Mouse (Mus musculus) urinary bladder, adult 18-20 months (tissue): ENCODE data around the gene Enpp1.
"Not testable (repeated sequence)": the region's sequence is repeated elsewhere in the genome, so short reads cannot be mapped to it uniquely, and the experiment has no call there.

Experiments
- DNase-seq, 2 experiments: peaks; one replicate each; pipeline ENCODE4 v3.0.0; 2022; ENCODE audit warnings: low spot score in 2 of 2, mixed read lengths in 2 of 2

Gene Enpp1

DNA sequence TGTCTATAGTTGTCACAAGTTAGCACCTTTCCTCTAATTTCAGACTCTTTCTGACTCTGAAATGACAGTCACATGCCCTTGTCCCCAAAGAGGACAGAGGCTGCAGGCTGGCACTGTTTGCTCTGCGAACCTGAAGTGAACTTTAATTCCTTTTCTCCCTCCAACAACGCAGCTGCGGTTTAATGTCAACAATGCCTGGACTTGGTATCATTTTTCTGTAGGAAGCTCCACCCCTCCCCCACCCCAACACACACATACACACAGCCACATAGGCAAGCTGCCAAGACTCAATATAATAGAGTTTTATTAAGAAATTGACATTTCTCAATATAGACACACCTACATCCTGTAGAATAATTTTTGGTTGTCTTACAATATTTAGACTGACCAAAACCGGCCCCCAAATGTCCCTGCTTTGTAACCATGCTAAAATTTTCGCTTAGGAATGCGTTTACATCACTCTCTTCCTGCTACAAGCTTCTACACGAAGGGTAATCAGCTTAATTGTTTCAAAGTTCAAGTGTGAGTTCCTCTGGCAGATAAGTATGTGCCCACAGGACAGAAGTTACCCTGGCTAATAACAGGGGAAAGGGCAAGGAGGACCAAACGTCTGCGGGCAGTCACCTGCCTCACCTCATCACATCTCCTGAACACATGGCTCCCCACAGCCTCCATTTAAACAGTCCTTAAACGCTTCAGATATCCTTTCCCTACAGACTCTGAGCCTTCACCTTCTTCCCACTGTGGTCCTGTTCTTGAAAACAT, 73.5 kb downstream of the Enpp1 start:
- peak in 1 of 2 experiments; percentile 39 for DNase-seq

- no peak for DNase-seq
Observed at GRCm38 (mm10) chr10:24636986-24637385, 75.0 kb downstream of the Enpp1 start.

- DNase-seq = no peak
Observed at GRCm38 (mm10) chr10:24635884-24636283, 76.1 kb downstream of the Enpp1 start.

- DNase-seq = no peak
Observed at GRCm38 (mm10) chr10:24635331-24635815, 76.6 kb downstream of the Enpp1 start.

DNA sequence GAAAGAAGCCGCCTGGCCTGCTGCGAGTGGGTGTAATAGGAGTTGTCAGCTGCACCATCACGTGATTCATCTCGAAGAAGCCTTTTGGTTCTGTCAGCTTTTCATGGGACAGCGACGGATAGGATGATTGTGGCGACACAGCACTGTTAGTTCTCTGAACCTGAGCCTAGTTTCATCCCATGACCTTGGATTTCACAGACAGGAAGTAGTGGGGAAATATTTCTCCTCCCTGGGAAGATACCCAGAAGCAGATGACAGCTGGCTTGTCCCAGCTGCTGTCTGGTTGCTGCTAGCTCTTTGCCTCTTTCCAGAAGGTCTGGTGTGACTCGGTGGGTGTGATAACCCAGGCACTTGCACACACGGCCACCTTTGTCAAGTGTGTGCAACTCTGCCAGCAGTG, 77.7 kb downstream of the Enpp1 start:
- DNase-seq = peak in 1 of 2 experiments; percentile 19

DNA sequence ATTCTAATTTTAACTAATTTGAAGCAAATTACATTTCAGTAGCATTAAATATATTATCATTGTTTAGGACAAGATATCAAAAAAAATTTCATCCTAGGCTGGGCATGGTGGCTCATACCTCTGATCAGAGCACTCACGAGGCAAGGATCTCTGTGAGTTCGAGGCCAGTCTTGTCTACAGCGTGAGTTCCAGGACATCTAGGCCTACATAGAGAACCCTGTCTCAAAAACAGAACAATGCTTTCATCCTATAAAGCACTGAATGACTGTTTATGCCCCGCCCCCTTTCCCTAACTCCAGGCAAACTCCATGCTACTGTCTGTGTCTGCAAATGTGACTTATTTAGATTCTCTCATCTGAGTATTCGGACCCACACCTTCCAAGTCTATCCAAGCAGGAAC, 80.8 kb downstream of the Enpp1 start:
- no peak for DNase-seq

DNA sequence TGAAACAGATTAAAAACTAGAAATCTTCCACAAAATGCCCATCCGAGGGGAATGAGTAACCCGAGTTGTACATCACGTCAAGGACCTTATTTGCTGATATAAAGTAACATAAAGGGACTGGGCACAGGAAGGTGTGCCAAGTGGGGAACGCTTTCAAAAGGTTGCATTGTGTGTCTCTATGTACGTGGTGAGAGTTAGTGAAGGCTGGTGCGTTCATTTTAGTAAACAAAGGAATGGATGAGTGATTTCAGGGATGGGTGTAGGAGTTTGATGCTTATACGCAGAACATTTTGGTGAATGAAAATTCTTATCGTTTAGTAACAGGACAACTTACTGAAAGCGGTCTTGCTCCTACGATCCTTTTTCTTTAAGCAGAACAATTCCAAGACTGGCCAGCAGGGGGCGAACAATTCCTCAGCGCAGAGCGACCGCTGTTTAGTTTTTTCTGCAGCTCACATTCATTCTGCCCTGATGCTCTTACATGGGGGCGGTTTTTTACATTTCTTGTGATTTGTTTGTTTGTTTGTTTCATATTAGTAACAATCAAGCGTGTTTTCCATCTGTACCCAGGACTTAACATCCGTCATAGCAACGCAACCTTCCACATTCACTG, 81.4 kb downstream of the Enpp1 start:
- DNase-seq = peak; percentile 64 to 65

DNA sequence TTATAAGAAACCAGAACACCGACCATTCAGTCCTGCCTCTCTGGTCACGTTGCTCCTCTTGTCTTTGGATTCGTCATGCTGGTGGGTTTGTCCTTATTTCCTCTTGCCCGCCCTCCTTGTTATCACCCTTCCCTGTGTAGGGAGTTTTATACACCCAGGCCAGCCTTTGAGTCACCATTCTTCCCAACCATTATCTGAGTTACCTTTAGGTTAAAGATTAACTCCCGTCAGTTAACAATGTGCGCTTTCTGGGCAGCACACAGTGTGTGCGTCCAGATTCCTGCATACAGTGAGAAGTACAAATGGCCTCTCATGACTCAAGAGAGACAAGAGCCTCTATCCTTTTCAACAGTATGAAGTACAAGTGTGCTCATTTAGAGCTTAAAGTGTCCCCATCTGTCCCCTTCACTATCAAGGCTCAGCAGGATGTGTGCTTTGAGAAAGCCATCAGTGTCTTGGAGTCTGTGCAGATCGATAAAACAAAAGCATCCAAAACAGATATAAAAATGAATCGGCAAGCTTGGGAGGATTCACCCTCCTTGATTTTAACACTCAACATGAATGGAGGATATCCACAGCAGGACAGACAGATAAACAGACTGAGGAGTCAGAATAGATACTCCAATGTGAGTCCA, 82.8 kb downstream of the Enpp1 start:
- DNase-seq = peak in 1 of 2 experiments; percentile 43

GRCm38 (mm10) chr10:24628466-24628865, 83.5 kb downstream of the Enpp1 start:
- DNase-seq = no peak

DNA sequence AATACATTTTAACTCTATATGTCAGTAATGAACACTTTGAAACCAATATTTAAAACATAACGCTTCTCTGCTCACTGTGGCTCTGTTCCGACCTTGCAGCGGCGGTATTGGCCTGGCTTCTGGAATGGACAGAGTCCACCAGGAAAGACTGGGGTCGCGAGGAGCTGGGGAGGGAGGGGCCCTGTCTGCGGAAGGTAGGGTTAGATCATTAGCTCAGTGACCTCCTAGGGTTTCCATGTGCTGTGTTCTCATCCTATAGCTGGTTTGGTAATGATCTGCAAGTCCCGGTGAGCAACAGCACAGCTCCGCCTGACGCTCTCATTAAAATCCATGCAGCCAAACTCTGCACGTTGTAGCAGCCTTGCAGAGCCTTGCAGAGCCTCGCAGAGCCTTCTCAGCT, 84.7 kb downstream of the Enpp1 start:
- DNase-seq = no peak

DNA sequence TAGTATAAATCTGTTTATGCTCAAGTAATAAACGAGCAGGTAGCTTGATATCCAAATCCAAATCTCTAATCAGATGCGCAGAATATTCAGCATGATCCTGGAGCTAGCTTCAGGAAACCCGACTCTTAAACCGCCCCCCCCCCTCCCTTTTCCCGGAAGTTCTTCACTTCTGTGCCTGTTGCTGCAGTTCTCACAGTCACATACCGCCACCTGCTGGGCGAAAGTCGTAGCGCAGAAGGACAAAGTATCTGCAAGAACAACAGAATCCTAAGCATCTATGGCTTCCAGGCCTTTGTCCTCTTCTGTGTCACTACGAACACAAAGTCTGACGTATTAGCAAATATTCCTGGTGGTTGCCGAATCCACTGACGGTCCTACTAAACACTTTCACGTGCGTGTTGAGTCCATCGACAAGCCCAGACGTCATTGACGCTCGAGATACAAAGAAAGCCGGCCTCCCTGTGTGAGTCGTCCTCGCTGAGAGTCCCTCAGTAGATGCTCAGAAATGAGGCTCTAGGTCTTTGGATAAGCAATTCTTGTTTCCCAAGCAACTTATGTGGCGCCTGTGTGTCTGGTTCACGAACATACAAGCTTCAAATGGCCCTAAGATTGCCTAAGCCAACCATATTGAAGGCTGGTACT, 86.8 kb downstream of the Enpp1 start:
- DNase-seq = peak; percentile 41 to 77

DNA sequence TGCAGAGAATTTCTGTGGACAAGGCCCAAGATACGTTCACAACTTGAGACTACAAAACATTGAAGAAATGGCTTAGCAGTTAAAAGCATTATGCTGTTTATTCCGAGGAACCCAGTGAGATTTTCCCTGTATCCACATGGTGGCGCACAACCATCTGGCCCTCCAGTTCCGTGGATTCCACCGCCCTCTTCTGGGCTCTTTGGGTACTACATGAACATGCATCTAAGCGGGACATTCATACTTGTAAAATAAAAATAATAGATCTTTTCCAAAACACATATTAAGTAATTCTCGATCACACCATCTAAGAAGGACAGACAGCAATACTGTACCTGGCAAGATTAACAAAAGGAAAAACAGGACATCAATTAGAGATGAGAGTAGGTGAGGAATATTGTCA, 89.4 kb downstream of the Enpp1 start:
- DNase-seq = peak in 1 of 2 experiments; percentile 39

- peak in 1 of 2 experiments; percentile 67 for DNase-seq
Observed at GRCm38 (mm10) chr10:24621572-24621971, 90.4 kb downstream of the Enpp1 start.

DNA sequence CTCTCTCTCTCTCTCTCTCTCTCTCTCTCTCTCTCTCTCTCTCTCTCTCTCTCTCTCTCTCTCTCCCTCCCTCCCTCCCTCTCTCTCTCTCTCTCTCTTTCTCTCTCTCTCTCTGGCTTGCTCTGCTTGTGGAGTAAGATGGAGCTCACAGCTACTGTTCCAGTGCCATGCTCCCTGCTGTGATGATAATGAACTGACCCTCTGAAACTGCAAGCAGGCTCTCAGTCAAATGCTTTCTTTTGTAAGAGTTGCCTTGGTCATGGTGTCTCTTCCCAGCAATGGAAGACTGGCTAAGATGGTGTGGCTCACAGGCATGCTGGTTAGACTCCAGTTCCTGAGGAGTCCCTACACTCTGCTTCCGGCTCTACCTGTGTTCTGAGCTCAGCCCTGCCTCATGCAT, 95.4 kb downstream of the Enpp1 start:
- not testable (repeated sequence) for DNase-seq

- DNase-seq = no peak
Observed at GRCm38 (mm10) chr10:24615799-24616198, 96.2 kb downstream of the Enpp1 start.

DNA sequence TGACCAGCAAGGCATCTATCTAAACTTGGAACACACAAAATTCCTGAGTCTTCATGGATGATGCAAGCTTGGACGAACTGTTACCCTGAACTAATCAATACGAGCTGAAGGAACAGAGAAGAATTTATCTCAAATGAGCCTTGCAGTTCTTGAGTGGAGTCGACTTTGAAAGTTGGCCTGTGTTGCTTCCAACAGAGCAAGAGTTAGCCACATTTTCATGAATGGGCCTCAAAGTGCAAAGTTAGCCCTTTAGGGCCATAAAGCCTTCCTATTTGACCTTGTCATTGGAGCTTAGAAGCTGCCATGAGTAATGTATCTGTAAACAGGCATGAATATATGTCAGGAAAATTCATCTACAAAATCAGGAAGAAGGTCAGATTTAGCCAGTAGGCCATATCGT, 97.2 kb downstream of the Enpp1 start:
- no peak for DNase-seq

DNA sequence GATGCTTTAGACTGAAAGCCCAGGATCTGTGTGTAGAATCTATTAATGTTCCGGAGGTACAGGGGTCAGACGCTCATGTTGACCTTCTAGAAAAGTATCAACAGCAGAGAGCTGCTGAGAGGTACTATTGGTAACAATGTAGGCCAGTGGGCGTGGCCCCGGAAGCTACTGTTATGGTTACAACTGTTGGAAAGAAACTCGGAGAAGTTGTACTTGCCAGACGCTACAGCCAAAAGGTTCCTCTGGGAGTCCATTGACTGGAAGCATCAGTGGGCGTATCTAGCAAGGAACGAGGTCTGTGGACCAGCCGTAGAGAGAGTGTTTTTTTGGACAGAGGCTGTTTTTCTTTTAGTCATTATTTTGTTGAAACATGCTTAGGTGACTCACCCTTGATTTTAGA, 102.2 kb downstream of the Enpp1 start:
- DNase-seq = no peak

DNA sequence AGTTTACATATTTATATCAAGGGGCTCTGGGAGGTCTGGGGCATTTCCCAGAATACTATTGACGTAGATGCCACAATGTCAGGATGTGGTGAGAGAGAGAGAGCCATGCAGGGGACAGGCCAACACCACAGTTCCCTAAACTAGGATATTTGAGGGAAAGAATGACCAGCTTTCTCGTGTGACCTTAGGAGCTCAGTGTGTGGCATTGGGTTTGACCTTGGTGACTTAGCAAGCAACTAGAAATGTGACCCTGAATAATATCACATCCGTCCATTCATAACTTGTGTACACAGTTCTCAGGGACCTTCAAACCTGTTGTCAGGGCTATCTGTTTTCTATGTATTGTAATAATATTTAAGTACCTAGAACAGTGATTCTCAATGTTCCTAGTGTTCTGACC, 102.8 kb downstream of the Enpp1 start:
- DNase-seq = no peak

DNA sequence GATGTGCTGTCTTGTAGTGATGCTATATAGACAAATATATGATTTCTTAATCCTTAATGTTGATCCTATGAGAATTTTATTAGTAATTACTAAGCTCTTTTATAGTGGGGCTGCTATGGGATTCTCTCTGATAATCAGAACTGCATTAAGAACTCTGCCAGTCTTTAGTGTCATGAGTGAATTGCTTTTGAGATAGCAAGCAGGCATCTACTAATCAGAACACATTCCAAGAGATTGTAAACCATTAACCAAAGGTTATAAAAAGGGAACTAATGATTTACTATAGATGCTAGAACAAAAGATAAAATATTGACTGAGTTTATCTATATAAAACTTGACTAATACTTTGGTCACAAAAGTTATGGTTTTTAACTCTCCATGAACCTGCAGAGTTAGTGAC, 108.2 kb downstream of the Enpp1 start:
- DNase-seq = no peak

DNA sequence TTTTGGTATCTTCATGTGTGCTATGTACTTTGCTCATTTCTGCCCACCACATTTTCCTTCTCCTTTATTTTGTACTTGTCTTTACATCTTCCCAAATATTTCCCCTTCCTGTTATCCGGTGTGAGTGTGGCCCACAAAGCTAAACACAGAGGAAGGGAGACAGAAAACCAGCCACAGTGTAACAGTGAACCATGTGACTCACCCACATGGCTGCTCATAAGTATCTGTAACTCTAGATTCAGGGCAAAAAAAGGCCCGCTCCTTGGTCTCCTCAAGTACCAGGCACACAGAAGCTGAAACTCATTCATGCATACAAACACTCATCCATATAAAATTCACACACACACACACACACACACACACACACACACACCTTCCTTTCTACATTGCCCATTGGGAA, 108.9 kb downstream of the Enpp1 start:
- no peak for DNase-seq

- no peak for DNase-seq
Observed at GRCm38 (mm10) chr10:24599802-24600201, 112.2 kb downstream of the Enpp1 start.

GRCm38 (mm10) chr10:24598693-24599092, 113.3 kb downstream of the Enpp1 start:
- DNase-seq = no peak
